Mouse (Mus musculus) thymus, postnatal 4 days (tissue): ENCODE measurements around the gene Mavs.

ENCODE experiments used
- DNase-seq: peaks from one replicate; pipeline ENCODE4 v3.0.0; 2021

Gene Mavs

GRCm38 (mm10) chr2:131233307-131234126, at the start of gene Mavs:
TSS of gene Mavs (plus strand) at chr2:131234063.
- DNase-seq = peak; percentile 96

- peak; percentile 42 for DNase-seq
These were observed 47.5 kb upstream of the Mavs start for GRCm38 (mm10) chr2:131186343-131186742.

GRCm38 (mm10) chr2:131186771-131187601, 46.9 kb upstream of the Mavs start, which contains the start of the genes Cdc25b and Spef1:
TSS of gene Cdc25b (plus strand) at chr2:131186949.
TSS of gene Spef1 (minus strand) at chr2:131187282.
- peak; percentile 90 for DNase-seq

GRCm38 (mm10) chr2:131187602-131187922, 46.3 kb upstream of the Mavs start:
- peak; percentile 19 for DNase-seq

- DNase-seq = no peak
These were observed 45.6 kb upstream of the Mavs start for GRCm38 (mm10) chr2:131188311-131188710.

- no peak for DNase-seq
These were observed 44.1 kb upstream of the Mavs start for GRCm38 (mm10) chr2:131189521-131190309.

GRCm38 (mm10) chr2:131190344-131191004, 43.4 kb upstream of the Mavs start:
- DNase-seq = no peak

- no peak for DNase-seq
These were observed 42.9 kb upstream of the Mavs start for GRCm38 (mm10) chr2:131191005-131191390.

GRCm38 (mm10) chr2:131196606-131197316, 37.1 kb upstream of the Mavs start:
- no peak for DNase-seq

GRCm38 (mm10) chr2:131200710-131201109, 33.2 kb upstream of the Mavs start:
- no peak for DNase-seq

GRCm38 (mm10) chr2:131201262-131201661, 32.6 kb upstream of the Mavs start:
- DNase-seq = no peak

GRCm38 (mm10) chr2:131203816-131204409, 29.9 kb upstream of the Mavs start:
- DNase-seq = no peak

GRCm38 (mm10) chr2:131204410-131204981, 29.4 kb upstream of the Mavs start:
- peak; percentile 28 for DNase-seq

- DNase-seq = no peak
These were observed 28.2 kb upstream of the Mavs start for GRCm38 (mm10) chr2:131205521-131206182.

- DNase-seq = no peak
These were observed 27.1 kb upstream of the Mavs start, which contains the start of gene Ap5s1 for GRCm38 (mm10) chr2:131206778-131207177. TSS of gene Ap5s1 (plus strand) at chr2:131207078.

- no peak for DNase-seq
These were observed 25.5 kb upstream of the Mavs start for GRCm38 (mm10) chr2:131208356-131208755.

GRCm38 (mm10) chr2:131209125-131209795, 24.6 kb upstream of the Mavs start:
- DNase-seq = no peak

- DNase-seq = peak; percentile 95
These were observed 23.7 kb upstream of the Mavs start for GRCm38 (mm10) chr2:131209969-131210792.
